Mouse (Mus musculus): ENCODE data around the gene Dcps. TPM values are rescaled to one million over a fixed set of nuclear protein-coding genes. Genes with fewer than 3 reads are reported as not detected.

The Dcps gene
- polyA plus RNA-seq, 1 experiment from 2014 or later, result 90.9 TPM

- Histone ChIP-seq H3K4me1 (replicated peaks; ENCODE audit: control insufficient read depth, insufficient read depth, low read length) (peaks cover 18% of the 10 kb centered on the region), H3K4me3 (ENCODE audit: low read depth, low read length) (peak overlapping the region; percentile 79), H3K4me2 (peak overlapping the region; percentile 93), H3K27ac (ENCODE audit: low read depth, low read length) (peak overlapping the region; percentile 26; the same call in 1 of the 2 replicates), H3K9me3 (ENCODE audit: control insufficient read depth, low read length) (no peaks in the 10 kb centered on the region), H3K9ac (ENCODE audit: low read depth, low read length) (peak overlapping the region; percentile 82), H3K36me3 (ENCODE audit: control insufficient read depth, insufficient read depth, low read length) (peaks cover 7% of the 10 kb centered on the region; the same call in 1 of the 2 replicates), H3K27me3 (replicated peaks; ENCODE audit: control insufficient read depth, insufficient read depth, low read length) (no peaks in the 10 kb centered on the region)
- 30% methylated on average over 9 of the region's 9 CpGs for WGBS
- peak; percentile 62 for ATAC-seq (replicated peaks; ENCODE audit: low FRiP score)
- no peak for DNase-seq (ENCODE audit: low spot score)
Observed at GRCm38 (mm10) chr9:35200529-35201060, 24.7 kb upstream of the Dcps start.

DNA sequence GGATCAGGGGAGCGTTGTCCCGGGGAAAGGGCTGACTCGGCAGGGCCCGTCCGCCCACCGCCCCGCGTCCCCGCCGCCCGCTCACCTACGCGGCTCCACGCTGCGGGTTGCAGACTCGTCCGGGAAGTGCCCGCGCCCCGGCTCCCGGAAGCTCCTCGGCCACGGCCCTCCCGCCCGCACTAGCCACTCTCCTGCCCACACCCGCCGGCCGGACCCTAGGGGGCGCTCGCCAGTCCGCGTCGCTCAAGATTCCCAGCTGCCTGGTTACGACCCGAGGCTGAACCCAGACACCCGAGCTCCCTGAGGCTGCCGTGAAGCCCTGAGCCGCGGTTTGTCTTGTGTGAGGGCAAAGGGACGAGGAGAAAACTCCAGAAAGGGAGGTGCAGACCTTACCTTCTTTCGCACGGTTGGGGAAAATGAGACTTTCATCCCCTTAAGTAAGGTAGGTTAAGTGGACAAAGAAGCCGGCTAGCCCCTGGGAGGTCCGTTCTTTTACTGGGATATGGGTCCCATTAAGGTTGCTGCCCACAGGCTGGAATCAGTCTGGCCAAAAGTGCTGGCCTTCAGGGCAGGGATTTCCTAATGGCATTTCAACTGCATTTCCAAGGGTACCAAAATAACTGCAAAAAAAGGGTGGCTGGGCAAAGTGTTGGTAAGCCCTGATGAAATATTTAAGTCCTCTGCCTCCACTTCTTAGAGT lies 24.1 kb upstream of the Dcps start, which contains the start of the genes Srpr and Tirap:
Gene Srpr (plus strand): TSS at position 404 of the 700 bp plus-strand sequence.
Gene Tirap (minus strand): TSS at position 520 of the 700 bp plus-strand sequence.
- peak within 1 kb of the TSS; percentile 82 for H3K9ac ChIP-seq (ENCODE audit: low read depth, low read length)
- under 1% methylated on average over 44 of the region's 44 CpGs for WGBS
- ATAC-seq (replicated peaks; ENCODE audit: low FRiP score) (peak; percentile 87), DNase-seq (ENCODE audit: low spot score) (peak; percentile 87)
- no peaks in the 10 kb centered on the region for H3K27me3 ChIP-seq (replicated peaks; ENCODE audit: control insufficient read depth, insufficient read depth, low read length)
- H3K9me3 ChIP-seq (ENCODE audit: control insufficient read depth, low read length), result no peaks in the 10 kb centered on the region
- H3K4me2 ChIP-seq, result peak within 1 kb of the TSS; percentile 93
- H3K36me3 ChIP-seq (ENCODE audit: control insufficient read depth, insufficient read depth, low read length), result peaks cover 4% of the 10 kb centered on the region; the same call in 1 of the 2 replicates
- H3K27ac ChIP-seq (ENCODE audit: low read depth, low read length), result peak within 1 kb of the TSS; percentile 26
- peak within 1 kb of the TSS; percentile 79 for H3K4me3 ChIP-seq (ENCODE audit: low read depth, low read length)
- H3K4me1 ChIP-seq (replicated peaks; ENCODE audit: control insufficient read depth, insufficient read depth, low read length), result peaks cover 18% of the 10 kb centered on the region

DNA sequence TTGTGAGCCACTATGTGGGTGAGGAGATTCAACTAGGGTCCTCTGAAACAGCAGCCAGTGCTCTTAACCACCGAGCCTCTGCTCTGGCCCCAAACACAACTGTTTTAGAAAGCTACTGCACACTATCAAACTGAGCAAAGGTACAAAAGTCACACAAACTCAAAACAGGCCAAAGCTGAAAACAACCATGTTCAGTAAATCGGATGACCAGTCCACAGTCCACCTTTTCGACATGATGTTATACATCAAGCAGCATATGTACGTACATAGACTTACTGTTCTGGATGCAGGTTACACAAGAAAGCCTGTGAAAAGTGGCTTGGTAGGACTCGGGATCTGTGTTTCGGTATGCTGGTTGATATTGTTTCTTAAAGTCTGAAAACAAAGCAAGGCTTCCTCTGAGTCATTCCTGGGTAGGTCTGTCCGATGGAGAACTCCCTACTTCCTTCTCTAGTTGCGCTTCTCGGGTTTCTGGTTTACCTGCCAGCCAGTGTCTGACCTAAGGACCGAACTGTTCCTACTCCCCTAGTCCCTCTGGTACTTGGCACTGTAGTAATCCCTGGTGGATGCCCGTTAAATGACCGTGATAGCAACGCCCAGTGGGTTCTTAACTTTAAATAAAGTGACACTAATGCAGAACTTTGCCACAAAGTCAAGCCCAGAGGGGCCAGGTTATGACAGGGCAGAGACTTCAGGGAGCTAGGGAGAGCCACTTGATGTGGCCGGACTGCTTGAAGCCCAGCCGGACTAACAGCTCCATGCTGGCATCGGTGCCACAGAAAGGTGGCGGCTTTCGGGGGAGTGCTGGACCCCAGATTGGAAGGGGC lies 23.3 kb upstream of the Dcps start:
- ATAC-seq (replicated peaks; ENCODE audit: low FRiP score) (peak; percentile 30; the same call in 1 of the 2 replicates), DNase-seq (ENCODE audit: low spot score) (no peak)
- peak overlapping the region; percentile 26 for H3K27ac ChIP-seq (ENCODE audit: low read depth, low read length)
- no peaks in the 10 kb centered on the region for H3K36me3 ChIP-seq (ENCODE audit: control insufficient read depth, insufficient read depth, low read length)
- no peaks in the 10 kb centered on the region for H3K27me3 ChIP-seq (replicated peaks; ENCODE audit: control insufficient read depth, insufficient read depth, low read length)
- H3K4me1 ChIP-seq (replicated peaks; ENCODE audit: control insufficient read depth, insufficient read depth, low read length), result peaks cover 18% of the 10 kb centered on the region
- H3K4me2 ChIP-seq, result peak overlapping the region; percentile 93
- H3K4me3 ChIP-seq (ENCODE audit: low read depth, low read length), result peak overlapping the region; percentile 79
- H3K9me3 ChIP-seq (ENCODE audit: control insufficient read depth, low read length), result no peaks in the 10 kb centered on the region
- WGBS, result 24% methylated on average over 18 of the region's 18 CpGs
- H3K9ac ChIP-seq (ENCODE audit: low read depth, low read length), result peak overlapping the region; percentile 82

- Histone ChIP-seq H3K36me3 (ENCODE audit: control insufficient read depth, insufficient read depth, low read length) (no peaks in the 10 kb centered on the region), H3K27ac (ENCODE audit: low read depth, low read length) (no peak overlapping the region), H3K4me3 (ENCODE audit: low read depth, low read length) (no peak overlapping the region; the same call in 1 of the 2 replicates), H3K4me2 (peak overlapping the region; percentile 93; the same call in 1 of the 2 replicates), H3K4me1 (replicated peaks; ENCODE audit: control insufficient read depth, insufficient read depth, low read length) (peaks cover 13% of the 10 kb centered on the region), H3K9ac (ENCODE audit: low read depth, low read length) (no peak overlapping the region), H3K27me3 (replicated peaks; ENCODE audit: control insufficient read depth, insufficient read depth, low read length) (no peaks in the 10 kb centered on the region), H3K9me3 (ENCODE audit: control insufficient read depth, low read length) (no peaks in the 10 kb centered on the region)
- 82% methylated on average over 10 of the region's 10 CpGs for WGBS
- ATAC-seq (replicated peaks; ENCODE audit: low FRiP score) (no peak), DNase-seq (ENCODE audit: low spot score) (no peak)
Observed at GRCm38 (mm10) chr9:35198351-35198750, 22.5 kb upstream of the Dcps start.

DNA sequence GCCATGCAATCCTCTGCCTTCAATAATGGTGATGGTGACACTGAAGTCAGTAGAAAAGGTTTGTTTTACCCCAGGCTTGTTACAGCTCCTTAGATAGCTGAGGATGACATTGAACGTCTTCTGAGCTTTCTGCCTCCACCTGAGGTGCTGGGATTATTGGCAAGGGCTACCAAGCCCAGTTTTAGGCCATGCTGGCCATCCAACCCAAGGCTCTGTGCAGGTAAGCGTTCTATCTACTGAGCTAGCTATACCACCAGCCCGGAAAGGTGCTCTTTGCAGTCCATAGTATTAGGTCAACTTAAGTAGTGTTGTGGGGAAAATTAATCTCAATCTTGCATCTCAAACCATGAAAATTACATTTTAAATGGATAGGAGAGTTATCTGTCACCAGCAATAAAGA lies 21.8 kb upstream of the Dcps start:
- Histone ChIP-seq H3K9me3 (ENCODE audit: control insufficient read depth, low read length) (no peaks in the 10 kb centered on the region), H3K4me1 (replicated peaks; ENCODE audit: control insufficient read depth, insufficient read depth, low read length) (peaks cover 10% of the 10 kb centered on the region), H3K27me3 (replicated peaks; ENCODE audit: control insufficient read depth, insufficient read depth, low read length) (no peaks in the 10 kb centered on the region), H3K27ac (ENCODE audit: low read depth, low read length) (no peak overlapping the region), H3K4me3 (ENCODE audit: low read depth, low read length) (no peak overlapping the region), H3K36me3 (ENCODE audit: control insufficient read depth, insufficient read depth, low read length) (no peaks in the 10 kb centered on the region), H3K9ac (ENCODE audit: low read depth, low read length) (no peak overlapping the region), H3K4me2 (no peak overlapping the region)
- ATAC-seq (replicated peaks; ENCODE audit: low FRiP score) (no peak), DNase-seq (ENCODE audit: low spot score) (no peak)
- 86% methylated on average over 3 of the region's 3 CpGs for WGBS

DNA sequence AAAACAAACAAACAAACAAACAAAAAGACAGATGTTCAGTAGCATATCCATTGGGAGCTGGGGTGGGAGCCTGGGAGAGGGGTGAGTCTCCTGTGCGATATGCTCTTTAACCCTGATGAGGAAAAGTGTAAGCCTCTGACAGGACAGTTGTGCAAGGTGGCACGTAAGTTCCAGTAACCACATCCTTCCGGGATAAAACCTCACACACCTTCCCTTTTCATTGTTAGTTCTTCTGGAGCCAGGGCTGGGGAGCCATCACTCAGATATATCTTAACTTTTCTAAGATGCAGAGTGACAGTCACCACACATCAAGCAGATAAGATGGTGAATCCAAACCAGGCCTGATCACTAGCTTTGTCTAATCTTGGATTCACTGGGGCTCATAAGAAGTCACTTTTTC lies 18.2 kb upstream of the Dcps start:
- H3K36me3 ChIP-seq (ENCODE audit: control insufficient read depth, insufficient read depth, low read length), result no peaks in the 10 kb centered on the region
- no peak for ATAC-seq (replicated peaks; ENCODE audit: low FRiP score)
- H3K9me3 ChIP-seq (ENCODE audit: control insufficient read depth, low read length), result no peaks in the 10 kb centered on the region
- DNase-seq (ENCODE audit: low spot score), result no peak
- no peak overlapping the region for H3K4me3 ChIP-seq (ENCODE audit: low read depth, low read length)
- H3K9ac ChIP-seq (ENCODE audit: low read depth, low read length), result no peak overlapping the region
- no peak overlapping the region for H3K4me2 ChIP-seq
- H3K27me3 ChIP-seq (replicated peaks; ENCODE audit: control insufficient read depth, insufficient read depth, low read length), result no peaks in the 10 kb centered on the region
- no peak overlapping the region for H3K27ac ChIP-seq (ENCODE audit: low read depth, low read length)
- 0 out of 2 replicates have a peak, but pooled peaks cover 4% of the 10 kb centered on the region for H3K4me1 ChIP-seq (replicated peaks; ENCODE audit: control insufficient read depth, insufficient read depth, low read length)
- WGBS, result 77% methylated on average over 3 of the region's 3 CpGs

- no peaks in the 10 kb centered on the region for H3K4me1 ChIP-seq (replicated peaks; ENCODE audit: control insufficient read depth, insufficient read depth, low read length)
- no peaks in the 10 kb centered on the region for H3K9me3 ChIP-seq (ENCODE audit: control insufficient read depth, low read length)
- DNase-seq (ENCODE audit: low spot score), result no peak
- 80% methylated on average over 11 of the region's 11 CpGs for WGBS
- no peak overlapping the region for H3K27ac ChIP-seq (ENCODE audit: low read depth, low read length)
- H3K9ac ChIP-seq (ENCODE audit: low read depth, low read length), result no peak overlapping the region
- no peak overlapping the region for H3K4me3 ChIP-seq (ENCODE audit: low read depth, low read length)
- H3K4me2 ChIP-seq, result no peak overlapping the region
- no peaks in the 10 kb centered on the region for H3K36me3 ChIP-seq (ENCODE audit: control insufficient read depth, insufficient read depth, low read length)
- no peak for ATAC-seq (replicated peaks; ENCODE audit: low FRiP score)
- H3K27me3 ChIP-seq (replicated peaks; ENCODE audit: control insufficient read depth, insufficient read depth, low read length), result no peaks in the 10 kb centered on the region
Observed at GRCm38 (mm10) chr9:35192983-35193542, 17.2 kb upstream of the Dcps start.

DNA sequence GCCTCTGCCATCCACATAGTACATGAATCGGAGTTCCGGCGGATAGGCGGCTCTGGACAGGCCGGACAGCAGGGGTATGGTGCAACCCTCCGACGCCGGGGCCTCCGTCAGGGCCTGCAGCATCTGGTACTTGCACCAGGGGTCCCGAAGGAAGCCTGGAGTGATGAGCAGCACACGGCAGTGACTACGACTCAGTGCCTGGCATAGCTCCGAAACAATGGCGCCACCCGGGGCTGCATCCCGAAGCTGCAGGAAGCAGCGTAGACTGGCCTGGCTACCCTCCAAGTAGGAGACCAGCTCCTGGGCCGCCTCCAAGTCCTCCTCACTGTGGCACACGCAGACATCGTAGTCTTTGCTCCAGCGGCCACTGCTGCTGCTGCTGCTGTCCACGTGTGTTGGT lies 12.8 kb upstream of the Dcps start:
- H3K36me3 ChIP-seq (ENCODE audit: control insufficient read depth, insufficient read depth, low read length), result no peaks in the 10 kb centered on the region; the same call in 1 of the 2 replicates
- H3K4me3 ChIP-seq (ENCODE audit: low read depth, low read length), result no peak overlapping the region
- H3K4me1 ChIP-seq (replicated peaks; ENCODE audit: control insufficient read depth, insufficient read depth, low read length), result no peaks in the 10 kb centered on the region
- no peak for DNase-seq (ENCODE audit: low spot score)
- no peaks in the 10 kb centered on the region for H3K27me3 ChIP-seq (replicated peaks; ENCODE audit: control insufficient read depth, insufficient read depth, low read length)
- H3K9me3 ChIP-seq (ENCODE audit: control insufficient read depth, low read length), result no peaks in the 10 kb centered on the region
- H3K4me2 ChIP-seq, result no peak overlapping the region
- no peak overlapping the region for H3K27ac ChIP-seq (ENCODE audit: low read depth, low read length)
- H3K9ac ChIP-seq (ENCODE audit: low read depth, low read length), result no peak overlapping the region
- WGBS, result 87% methylated on average over 22 of the region's 22 CpGs
- ATAC-seq (replicated peaks; ENCODE audit: low FRiP score), result no peak
